Mouse (Mus musculus): Measurements from ENCODE around the gene Ninl. TPM values are rescaled to one million over a fixed set of nuclear protein-coding genes. Genes with fewer than 3 reads are reported as not detected.

Gene Ninl
- total RNA-seq (2021): 10 to 100 TPM; 14.6 to 22.1 TPM
- polyA plus RNA-seq (2012; rRNA removed): 9.6 and 10.4 TPM in 2 replicates
- long read RNA-seq, full-length matches to known transcripts: 7 of 13 reads
- long read RNA-seq, partial matches to known transcripts: 0 of 13 reads
- long read RNA-seq, other reads (novel, unspliced or antisense): 6 of 13 reads

DNA sequence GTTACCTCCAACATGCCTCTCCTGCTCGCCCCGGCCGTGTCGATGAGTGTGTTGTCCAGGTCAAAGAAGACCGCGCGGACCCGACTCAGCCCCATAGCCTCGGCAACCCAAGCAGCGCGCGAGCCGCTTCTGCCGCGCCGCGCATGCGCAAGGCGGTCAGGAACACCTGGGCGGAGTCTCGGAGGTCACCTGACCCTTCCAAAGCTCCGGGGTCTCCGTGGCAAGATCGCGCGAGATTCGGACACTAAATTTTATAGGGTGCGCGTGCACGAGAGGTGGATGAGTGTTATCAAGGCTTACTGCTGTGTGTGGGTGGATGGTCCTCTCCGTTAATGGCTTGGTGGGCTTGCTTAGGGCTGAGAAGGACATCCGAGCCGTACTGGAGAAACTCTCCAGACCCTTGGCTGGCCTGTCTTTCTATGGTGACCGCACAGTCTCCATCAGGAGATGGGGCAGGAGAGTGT is at the start of gene Ninl, which contains the start of gene Nanp:
Gene Ninl (minus strand): TSS at position 151 of the 464 bp plus-strand sequence.
Gene Nanp (minus strand): TSS at position 167 of the 464 bp plus-strand sequence.
- DNase-seq: peak; percentile 95

DNA sequence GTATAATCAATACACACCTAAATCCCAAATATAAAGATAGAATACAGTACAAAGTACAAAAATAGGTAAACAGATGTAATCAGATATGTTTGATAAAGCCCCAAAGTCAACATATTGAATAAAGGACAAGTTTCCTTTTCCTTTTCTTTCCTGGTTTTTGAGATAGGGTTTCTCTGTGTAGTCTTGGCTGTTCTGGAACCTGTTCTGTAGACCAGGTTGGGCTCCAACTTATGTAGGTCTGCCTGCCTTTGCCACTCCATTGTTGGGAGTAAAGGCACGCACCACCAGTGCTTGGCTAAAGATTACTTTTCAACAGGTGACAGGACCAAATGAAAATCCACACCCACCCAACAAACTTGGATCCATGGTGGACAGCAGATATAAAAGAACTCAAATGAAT is 17.5 kb upstream of the Ninl start:
- no peak for DNase-seq

DNA sequence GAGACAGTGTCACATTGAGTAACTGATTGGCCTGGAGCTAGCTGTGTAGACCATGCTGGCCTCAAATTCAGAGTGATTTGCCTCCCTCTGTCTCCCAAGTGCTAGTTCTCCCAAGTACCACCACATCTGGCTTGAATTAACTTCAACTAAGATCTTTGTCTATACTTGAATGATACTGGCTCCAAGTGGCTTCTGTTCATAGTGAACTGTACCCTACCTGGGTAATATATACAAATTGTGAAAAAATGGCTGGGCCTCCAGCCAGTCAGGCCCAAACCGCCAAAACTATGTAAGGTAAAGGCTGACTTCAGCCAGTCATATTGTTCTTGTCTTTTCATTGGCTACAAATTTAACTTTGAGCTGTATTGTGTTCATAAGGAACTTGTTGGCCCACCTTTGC is 1.2 kb upstream of the Ninl start:
- DNase-seq: no peak

DNA sequence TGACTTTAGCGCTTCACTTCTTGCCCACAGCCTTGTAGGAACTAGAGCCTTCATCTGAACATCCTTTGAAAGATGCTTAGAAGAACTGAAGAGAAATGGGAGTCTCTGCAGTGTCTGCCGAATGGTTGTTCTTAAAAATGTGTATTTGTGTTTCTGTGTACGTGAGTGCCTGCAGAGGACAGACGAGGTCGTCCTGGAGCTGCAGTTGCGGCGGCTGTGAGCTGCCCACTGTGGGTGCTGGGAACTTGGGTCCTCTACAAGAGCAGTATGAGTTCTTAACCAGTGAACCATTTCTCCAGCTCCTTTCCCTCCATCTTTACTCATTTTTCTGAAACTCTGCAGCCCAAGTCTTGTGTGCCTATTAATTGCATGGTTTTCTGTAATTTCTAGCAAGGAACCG is 544 bp upstream of the Ninl start:
- DNase-seq: no peak

DNA sequence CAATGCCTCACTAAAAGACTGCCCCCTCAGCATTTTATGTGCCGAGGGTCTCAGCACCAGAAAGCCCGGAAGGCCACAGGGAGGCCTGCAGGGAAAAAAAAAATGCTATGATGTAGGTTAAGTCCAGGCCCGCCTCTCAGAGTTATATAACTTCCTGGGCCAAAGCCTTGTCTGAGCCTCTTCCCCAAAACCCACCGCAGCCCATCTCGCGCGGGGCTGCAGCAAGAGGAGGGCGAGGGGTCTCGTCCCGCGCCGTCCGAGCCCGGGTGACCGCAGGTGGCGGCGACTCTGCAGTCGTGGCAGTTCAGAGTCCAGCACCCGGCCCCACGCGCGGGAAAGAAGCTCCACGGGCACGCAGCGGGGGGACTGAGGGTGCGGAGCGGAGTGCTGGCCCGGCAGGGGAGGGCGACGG is 365 bp downstream of the Ninl start:
- no peak for DNase-seq

DNA sequence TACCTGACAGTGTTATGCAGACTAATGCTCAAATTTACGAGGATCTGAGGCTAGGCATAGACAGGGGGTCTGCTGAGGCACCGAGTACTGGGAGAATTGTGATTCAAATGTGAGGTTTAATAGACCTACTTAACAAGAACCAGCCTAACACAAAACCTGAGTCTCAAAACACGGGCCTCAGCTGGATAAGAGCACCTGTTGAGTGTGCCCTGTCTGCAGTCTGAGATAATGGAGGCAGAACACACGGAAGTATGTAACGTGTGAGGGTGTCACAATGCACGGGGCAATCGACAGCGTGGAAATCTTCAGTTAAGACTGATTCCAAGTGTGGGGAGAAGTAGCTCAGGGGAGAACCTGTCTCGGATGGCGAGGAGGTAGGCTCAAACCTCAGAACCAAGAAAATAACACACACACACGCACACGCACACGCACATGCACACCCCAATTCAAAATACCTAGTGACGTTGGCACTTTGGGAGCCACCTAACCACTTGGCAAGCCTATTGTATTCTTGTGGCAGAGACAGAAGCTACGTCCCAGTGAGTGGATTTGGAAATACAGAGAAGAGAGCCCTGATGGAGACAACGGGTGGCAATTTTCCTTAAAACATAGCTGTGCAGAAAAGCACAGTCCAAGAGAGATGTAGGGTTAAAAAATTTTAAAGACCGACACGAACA is 1.2 kb downstream of the Ninl start:
- DNase-seq: no peak

DNA sequence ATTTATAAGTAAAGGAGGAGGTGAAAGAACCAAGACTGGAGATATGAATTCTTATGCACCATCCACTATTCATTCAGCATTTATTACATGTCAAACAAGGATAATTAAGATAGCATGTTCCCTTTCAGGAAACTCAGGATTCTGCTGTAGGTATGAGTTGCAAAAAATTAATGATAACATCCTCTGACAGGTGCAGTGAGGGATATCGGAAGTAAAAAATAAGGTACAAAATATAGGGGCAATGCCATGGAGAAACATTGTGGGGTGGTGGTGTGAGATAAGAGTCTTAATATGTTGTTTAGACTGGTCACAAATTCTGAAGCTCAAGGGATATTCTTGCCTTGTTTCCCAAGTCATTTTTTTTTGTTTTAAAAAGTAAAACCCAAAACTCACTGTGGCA is 1.9 kb downstream of the Ninl start:
- DNase-seq: no peak

DNA sequence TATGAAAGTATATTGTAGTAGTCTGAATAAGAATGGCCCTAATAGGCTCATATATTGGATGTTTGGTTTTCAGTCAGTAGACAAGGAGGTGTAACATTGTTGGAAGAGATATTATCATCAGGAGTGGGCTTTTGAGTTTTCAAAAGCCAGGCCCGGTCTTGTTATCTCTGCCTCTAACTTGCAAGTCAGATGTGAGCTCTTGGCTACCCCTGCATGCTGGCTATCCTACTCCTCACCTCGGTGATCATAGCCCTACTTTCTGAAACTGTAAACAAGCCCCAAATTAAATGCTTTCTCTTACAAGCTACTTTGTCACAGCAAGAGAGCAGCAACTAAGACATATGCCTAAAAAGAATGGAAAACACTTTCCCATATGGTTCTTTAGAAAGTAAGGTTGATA is 2.5 kb downstream of the Ninl start:
- DNase-seq: no peak

DNA sequence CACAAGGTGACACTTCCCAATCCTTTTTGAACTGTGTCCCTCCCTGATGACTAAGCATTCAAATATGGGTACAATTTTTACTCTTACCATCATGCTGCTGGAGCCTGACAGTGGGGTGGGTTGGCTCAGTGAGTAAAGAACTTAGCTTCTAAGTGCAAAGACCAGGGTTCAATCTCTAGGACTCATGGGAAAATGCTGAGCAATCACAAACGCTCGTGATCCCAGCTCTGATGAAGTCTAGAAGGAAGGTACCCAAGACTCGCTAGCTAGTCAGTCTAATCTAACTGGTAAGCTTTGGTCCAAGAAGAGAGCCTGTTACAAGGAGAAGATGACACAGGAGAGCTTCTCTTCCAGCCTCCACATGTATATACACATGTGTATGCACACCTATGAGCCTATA is 4.7 kb downstream of the Ninl start:
- no peak for DNase-seq

DNA sequence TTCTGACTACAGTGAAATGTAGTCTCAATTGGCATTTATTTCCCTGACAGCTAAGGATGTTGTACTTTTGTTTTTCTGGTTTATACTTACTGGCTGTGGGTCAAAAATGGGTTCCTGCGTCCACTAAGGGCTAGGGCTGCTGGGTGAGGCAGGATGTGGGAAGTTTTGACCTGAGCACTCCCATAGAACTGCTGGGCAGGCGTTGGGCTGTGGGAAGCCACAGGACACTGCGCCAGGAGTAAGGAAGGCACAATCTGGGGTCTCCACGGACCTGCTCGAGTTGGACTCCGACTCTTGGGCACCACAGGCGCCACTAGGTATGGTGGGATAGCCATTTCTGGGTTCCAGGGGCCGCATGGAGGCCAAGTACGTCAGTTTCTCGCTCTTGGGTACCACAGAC is 18.0 kb downstream of the Ninl start:
- DNase-seq: no peak

DNA sequence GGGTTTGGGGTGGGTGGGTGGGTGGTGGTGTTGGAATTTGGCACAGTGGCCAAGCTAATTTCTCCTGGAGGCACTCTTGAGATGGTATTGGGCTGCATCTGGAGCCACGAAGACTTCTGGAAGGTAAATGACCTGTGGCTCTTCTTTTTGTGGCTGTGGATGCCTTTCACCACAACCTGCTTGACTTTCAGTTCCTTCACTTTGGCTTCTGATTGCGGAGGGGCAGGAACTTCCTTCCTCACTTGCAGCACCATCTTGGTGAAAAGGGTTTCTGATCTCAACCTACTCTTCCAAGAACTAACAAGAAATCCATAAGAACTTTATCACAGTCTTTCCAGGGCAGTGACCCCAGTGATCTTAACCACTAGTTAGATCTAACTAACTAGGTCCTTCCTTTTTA is 23.9 kb downstream of the Ninl start:
- DNase-seq: no peak

DNA sequence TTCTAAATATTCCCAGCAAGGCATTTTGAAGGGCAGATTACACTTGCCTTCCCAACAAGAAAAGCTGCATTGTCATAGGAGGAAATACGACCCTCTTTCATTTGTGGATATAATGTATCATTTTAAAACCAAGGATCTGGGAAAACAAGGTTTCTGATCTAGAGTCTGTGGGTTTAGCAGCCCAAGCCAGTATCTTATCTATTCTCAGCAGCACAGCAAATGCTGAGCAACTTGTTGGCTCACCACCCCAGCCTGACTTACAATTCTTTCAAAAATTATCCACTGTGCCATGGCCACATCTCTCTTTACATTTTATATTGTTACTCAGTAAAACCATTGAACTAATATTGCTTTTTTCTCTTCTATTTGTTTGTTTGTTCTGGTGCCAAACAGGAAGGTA is 27.9 kb downstream of the Ninl start:
- DNase-seq: no peak

DNA sequence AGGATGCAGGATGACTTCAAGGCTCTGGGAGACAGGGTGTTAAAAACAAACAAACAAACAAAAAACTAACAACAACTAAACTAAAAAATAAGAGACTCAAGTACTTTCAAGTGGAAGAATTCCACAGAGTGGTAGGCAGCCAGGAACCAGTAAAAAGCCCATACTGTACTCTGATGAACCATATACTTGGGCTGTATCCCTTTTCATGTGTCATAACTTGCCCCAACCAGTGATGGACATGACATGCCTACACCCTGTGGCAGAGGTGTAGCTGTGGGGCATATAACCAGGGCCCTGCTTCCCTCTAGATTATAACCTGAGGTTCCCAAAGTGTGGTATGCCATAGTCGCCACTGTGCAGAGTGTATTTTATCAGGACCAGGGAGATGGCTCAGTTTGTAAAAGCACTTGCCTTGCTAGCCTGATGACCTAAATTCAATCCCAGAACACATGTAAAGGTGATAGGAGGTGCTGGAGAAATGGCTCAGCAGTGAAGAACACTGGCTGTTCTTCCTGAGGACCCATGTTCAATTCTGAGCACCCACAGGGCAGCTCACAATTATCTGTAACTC is 29.6 kb downstream of the Ninl start:
- DNase-seq: no peak

DNA sequence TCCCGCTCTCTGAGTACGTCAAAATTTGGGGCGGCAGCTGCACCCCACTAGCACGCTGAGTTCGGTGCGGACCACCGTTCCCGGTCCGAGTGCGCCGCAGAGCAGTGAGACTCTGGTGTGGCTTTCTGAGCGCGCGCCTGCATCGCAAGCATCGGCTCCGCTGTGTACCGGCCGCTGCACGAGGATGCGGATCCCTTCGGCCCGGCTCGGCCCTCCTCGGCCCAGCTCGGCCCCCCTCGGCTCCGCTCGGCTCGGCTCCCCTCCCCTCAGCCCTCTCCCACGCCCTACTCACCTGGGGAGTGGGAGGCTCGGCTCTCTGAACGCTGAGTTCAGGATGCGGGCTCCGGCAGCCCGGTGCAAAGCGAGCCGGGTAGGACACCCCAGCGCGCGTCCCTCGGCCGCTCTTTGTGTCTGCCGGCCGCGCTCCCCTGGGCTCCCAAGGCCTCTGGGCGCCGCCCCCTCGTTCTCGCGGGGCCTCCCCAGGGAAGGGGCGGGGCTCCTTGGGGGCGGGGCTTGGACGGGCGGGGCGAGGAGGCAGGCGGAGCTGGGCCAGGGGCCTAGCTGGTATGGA is 30.2 kb downstream of the Ninl start:
- peak; percentile 92 for DNase-seq

DNA sequence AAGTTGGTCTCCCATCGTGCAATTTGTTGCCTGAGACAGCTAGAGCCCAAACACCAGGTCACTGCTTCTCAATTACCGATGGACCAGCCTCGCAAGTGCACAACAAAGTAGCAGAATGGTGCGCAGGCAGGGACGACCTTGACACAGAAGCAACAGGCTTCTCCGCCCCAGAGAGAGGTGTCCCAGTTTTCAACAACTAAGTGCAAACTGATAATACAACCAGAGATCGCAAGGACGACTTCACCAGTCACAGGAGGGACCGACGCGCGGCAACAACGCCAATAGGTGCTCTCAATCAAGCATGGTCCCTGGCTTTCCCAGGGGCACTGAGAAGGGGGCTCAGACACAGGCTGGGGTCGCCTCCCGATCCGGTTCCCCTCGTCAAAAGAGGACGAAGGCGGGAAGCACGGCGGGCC is 30.7 kb downstream of the Ninl start:
- DNase-seq: peak; percentile 68

DNA sequence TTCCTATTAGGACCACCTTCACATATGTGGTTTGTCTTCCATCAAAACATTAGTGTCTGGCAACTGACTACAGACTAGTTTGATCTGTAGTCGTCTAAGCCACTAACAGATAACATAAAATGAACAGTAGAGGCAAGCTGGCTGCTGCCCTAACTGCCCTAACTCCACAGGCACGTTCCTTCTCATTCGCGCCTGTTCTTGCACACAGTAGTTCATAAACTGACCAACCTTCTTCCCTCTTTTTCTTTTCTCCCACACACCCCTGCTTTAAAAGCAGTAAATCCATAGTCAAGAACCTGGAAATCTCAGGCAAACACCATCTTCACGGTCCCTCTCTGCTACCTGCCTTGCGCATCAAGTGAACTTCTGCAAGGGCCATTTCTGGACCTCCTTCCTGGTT is 31.2 kb downstream of the Ninl start:
- no peak for DNase-seq

DNA sequence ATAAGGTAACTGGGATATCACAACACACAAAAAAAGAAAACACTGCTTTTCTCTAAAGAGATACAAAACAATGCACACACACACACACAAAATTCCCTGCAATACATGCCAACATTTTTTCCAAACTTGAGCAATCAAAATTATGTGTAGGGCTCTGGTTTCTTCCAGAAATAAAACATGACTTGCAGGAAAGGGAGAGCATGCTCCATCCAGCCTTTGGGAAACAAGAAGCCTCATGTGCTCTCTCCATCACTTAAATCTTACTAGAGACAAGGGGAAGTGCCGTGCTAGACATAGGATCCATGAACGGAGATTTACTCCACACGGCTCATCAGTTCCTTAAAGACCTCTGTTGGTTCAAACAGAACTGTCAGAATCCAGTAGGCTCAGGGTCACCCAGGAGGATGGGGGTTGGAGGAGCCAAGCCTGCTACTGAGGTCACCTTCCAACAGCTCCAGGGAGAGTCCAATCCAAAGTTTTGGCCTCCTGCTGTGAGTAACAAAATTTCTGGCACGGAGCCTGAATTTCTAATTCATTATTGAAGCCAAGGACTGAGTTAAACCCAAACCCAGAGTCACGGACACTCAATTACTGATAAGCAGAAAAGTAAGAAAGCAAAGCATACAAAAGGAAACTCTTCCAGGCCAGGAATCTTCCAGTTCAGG is 32.8 kb downstream of the Ninl start:
- DNase-seq: peak; percentile 87

DNA sequence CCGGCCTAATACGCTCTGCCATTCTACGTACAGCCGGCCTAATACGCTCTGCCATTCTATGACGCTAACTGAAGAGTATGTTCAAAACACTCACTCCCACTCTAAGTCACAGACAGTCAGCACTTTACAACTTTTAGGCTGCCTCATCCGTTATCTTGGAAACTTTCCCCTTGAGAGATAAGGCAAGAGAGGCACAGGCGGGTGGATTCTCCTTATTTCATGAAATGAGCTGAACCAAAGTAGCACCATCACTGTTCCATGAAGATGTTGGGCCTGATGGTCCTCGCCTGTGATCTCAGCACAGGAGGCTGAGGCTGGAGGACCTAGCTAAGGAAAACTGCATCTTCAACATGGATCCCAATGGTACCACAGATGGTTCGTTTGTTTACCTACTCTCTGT is 34.8 kb downstream of the Ninl start:
- DNase-seq: no peak

DNA sequence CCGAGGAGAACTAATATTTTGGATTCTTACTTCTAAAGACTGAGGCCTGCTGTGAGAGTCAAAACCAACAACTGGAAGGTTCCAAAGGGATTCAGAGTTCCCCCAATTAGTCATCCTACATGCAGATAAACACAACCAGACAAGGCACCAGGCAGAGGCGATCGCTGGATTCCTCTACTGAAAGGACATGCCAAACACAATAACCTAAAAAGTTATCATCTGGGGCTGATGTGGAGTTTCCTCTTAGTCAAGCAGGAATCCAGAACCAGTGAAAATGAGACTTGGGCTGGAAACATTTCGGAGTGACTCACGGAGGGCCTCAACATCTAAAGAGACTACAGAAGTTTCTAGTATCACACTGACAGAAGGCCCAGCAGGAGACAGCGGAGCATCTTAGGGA is 35.4 kb downstream of the Ninl start:
- DNase-seq: no peak

DNA sequence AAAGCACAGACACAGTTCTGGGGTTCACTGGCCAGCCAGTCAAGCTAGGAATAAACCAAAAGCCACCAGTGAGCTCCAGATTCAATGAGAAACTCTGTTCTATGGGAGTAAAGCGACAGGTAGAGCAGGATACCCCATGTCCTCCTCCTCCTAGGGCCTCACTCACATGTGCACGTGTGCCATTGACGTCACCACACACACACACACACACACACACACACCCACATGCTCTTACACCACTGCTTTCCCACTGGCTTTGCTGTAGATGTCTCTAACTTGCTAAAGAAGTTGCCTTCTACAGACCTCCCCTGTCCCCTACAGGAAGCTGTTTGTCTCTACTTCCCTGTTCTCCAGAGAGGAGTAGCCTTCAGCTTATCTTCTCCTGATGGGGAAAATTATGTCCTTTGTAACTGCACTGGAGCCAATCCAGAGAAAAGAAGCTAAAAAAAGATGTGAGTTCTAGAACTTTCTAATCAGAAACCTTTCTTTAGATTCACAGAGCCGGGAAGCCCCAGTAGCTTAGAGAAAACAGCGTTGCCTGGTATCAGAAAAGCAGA is 37.5 kb downstream of the Ninl start:
- DNase-seq: no peak

DNA sequence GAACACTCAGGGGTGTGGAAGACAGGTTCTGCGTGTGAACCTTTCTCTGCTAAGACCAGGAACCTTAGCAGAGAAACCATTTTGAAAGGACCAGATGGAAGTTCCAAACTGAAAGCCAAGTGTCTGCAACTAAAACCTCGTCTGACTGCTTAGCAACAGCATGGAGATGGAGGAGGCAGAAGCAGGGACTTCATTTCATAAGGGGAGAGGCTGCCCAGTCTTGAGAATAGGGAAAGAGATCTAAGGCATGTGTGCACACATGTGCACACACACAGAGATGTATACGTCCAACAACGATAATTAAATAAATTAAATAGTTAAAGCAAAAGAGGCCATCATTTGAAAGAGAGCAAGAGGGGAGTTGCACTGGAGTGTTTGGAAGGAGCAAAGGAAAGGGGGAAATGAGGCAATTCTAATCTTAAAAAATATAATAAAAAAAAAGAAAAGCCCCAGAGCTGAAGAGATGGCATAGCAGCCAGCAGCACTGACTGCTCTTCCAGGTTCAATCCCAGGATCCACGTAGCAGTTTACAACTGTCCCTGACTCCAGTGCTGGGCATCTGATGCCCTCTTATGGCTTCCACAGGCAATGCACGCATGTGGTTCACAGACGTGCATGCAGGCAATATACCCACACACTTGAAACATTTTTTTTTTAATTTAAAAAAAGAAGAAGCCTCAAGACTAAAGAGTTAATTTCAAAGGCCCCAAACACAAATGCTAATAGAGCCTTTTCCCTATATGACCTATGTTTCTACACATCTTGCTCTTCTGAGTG is 38.6 kb downstream of the Ninl start:
- DNase-seq: peak; percentile 63

DNA sequence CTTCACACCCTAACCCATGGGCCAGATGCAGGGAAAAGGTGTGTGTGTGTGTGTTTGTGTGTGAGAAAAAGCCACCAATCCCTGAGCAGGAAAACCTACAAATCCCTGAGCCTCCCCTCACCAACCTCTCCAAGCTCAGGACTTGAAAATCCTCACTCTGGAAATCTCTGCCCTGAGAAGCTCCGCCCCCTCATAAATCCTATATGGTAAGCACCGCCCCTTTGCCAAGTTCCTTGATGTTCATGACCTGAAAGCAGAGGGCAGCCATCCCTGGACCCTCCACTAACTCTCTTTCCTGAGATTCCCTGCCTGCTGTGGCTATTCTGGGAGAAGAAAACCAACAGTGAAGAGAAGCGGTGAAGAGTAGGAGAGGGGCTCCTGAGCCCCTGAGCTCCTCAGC is 40.2 kb downstream of the Ninl start:
- no peak for DNase-seq

All from adrenal gland, adult 2 months (tissue).